Mouse (Mus musculus) forebrain, embryonic 16.5 days (tissue): ENCODE data around the gene Acvrl1. TPM values are rescaled to one million over a fixed set of nuclear protein-coding genes. Genes with fewer than 3 reads are reported as not detected.
A peak's percentile ranks its signal among the peaks of the same experiment; 100 is the strongest.

Experiments
- ATAC-seq: fragments of 200-750 bp; cut with Nextera tagmentation; 2 replicates; pipeline ENCODE4 v1.8.0; 2017; ENCODE audit warnings: mild to moderate bottlenecking, moderate library complexity
- H3K27ac ChIP-seq: fragments of 300-500 bp; sonication (generic); 2 replicates; pipeline ENCODE4 v1.5.1; 2014; ENCODE audit warnings: low read length, control low read depth
- H3K27me3 ChIP-seq: fragments of 300-500 bp; sonication (generic); replicated peaks from 2 replicates; pipeline ENCODE4 v1.6.1; 2014; ENCODE audit warnings: low read length; ENCODE audit not compliant: control insufficient read depth, insufficient read depth
- H3K36me3 ChIP-seq: fragments of 300-500 bp; sonication (generic); 2 replicates; pipeline ENCODE4 v1.6.1; 2014; ENCODE audit not compliant: control insufficient read depth, insufficient read depth
- H3K4me1 ChIP-seq: fragments of 300-500 bp; sonication (generic); replicated peaks from 2 replicates; pipeline ENCODE4 v1.6.1; 2014; ENCODE audit warnings: low read length; ENCODE audit not compliant: control insufficient read depth, insufficient read depth
- H3K4me2 ChIP-seq: fragments of 300-500 bp; sonication (generic); 2 replicates; pipeline ENCODE4 v1.6.1; 2014; ENCODE audit warnings: mild to moderate bottlenecking, low read length, control low read depth
- H3K4me3 ChIP-seq: fragments of 300-500 bp; sonication (generic); replicated peaks from 2 replicates; pipeline ENCODE4 v1.5.1; 2014; ENCODE audit warnings: mild to moderate bottlenecking, low read length, control low read depth
- H3K9ac ChIP-seq: fragments of 300-500 bp; sonication (generic); replicated peaks from 2 replicates; pipeline ENCODE4 v1.6.1; 2014; ENCODE audit warnings: low read depth, low read length, control low read depth
- H3K9me3 ChIP-seq: fragments of 300-500 bp; sonication (generic); 2 replicates; pipeline ENCODE4 v1.6.1; 2016; ENCODE audit warnings: low read length; ENCODE audit not compliant: control insufficient read depth
- WGBS: fragments of 180-500 bp; shearing (Covaris S2); extraction: QIAGEN DNeasy Blood & Tissue Kit; methylation state at CpG from one replicate; pipeline ENCODE4 v1.1.7; 2014; 5-methylcytosine and 5-hydroxymethylcytosine counted together
- polyA plus RNA-seq: library from polyadenylated mRNA; unstranded; fragments of >200 nt; fragmentation: Nextera tagmentation; extraction: Ambion mirVana; gene quantifications from 2 replicates; pipeline ENCODE4 v1.2.1, GENCODE M21; 2015

The Acvrl1 gene
- polyA plus RNA-seq, 1 experiment from 2014 or later: 8.0 TPM

- Histone ChIP-seq H3K27me3 (no peaks in the 10 kb centered on the region), H3K4me1 (peaks cover 18% of the 10 kb centered on the region; the same call in 1 of the 2 replicates), H3K27ac (0 out of 2 replicates have a peak overlapping the region, but pooled peaks have one; percentile 16), H3K9me3 (no peaks in the 10 kb centered on the region), H3K36me3 (no peaks in the 10 kb centered on the region), H3K4me3 (peak overlapping the region; percentile 23), H3K9ac (peak overlapping the region; percentile 36; the same call in 1 of the 2 replicates), H3K4me2 (peak overlapping the region; percentile 47)
- 8% methylated on average over 19 of the region's 19 CpGs for WGBS
- peak; percentile 97 for ATAC-seq
These were observed 17.2 kb downstream of the Acvrl1 start for GRCm38 (mm10) chr15:101145424-101146099.

GRCm38 (mm10) chr15:101146100-101146965 is 18.0 kb downstream of the Acvrl1 start:
- no peak for ATAC-seq
- Histone ChIP-seq H3K27ac (no peak overlapping the region), H3K9me3 (no peaks in the 10 kb centered on the region), H3K4me3 (no peak overlapping the region), H3K27me3 (no peaks in the 10 kb centered on the region), H3K4me1 (peaks cover 13% of the 10 kb centered on the region; the same call in 1 of the 2 replicates), H3K4me2 (no peak overlapping the region; the same call in 1 of the 2 replicates), H3K9ac (no peak overlapping the region), H3K36me3 (no peaks in the 10 kb centered on the region)
- 68% methylated on average over 15 of the region's 15 CpGs for WGBS

GRCm38 (mm10) chr15:101147115-101147909 is 19.0 kb downstream of the Acvrl1 start:
- ATAC-seq: no peak
- Histone ChIP-seq H3K9ac (no peak overlapping the region), H3K9me3 (no peaks in the 10 kb centered on the region), H3K27me3 (no peaks in the 10 kb centered on the region), H3K4me1 (peaks cover 13% of the 10 kb centered on the region; the same call in 1 of the 2 replicates), H3K27ac (no peak overlapping the region), H3K4me2 (no peak overlapping the region), H3K4me3 (no peak overlapping the region), H3K36me3 (no peaks in the 10 kb centered on the region)
- WGBS: 79% methylated on average over 16 of the region's 16 CpGs

GRCm38 (mm10) chr15:101147910-101148273 is 19.6 kb downstream of the Acvrl1 start:
- H3K27ac ChIP-seq: no peak overlapping the region
- no peak for ATAC-seq
- no peak overlapping the region for H3K9ac ChIP-seq
- H3K36me3 ChIP-seq: no peaks in the 10 kb centered on the region
- no peak overlapping the region for H3K4me2 ChIP-seq
- WGBS: 56% methylated on average over 6 of the region's 6 CpGs
- H3K4me3 ChIP-seq: no peak overlapping the region
- no peaks in the 10 kb centered on the region for H3K27me3 ChIP-seq
- peaks cover 13% of the 10 kb centered on the region; the same call in 1 of the 2 replicates for H3K4me1 ChIP-seq
- no peaks in the 10 kb centered on the region for H3K9me3 ChIP-seq

GRCm38 (mm10) chr15:101148604-101149003 is 20.3 kb downstream of the Acvrl1 start:
- H3K9me3 ChIP-seq: no peaks in the 10 kb centered on the region
- no peaks in the 10 kb centered on the region for H3K36me3 ChIP-seq
- no peak overlapping the region for H3K4me3 ChIP-seq
- peaks cover 9% of the 10 kb centered on the region; the same call in 1 of the 2 replicates for H3K4me1 ChIP-seq
- no peak overlapping the region for H3K4me2 ChIP-seq
- WGBS: 48% methylated on average over 6 of the region's 6 CpGs
- ATAC-seq: no peak
- H3K27me3 ChIP-seq: no peaks in the 10 kb centered on the region
- H3K9ac ChIP-seq: no peak overlapping the region
- H3K27ac ChIP-seq: no peak overlapping the region

- Histone ChIP-seq H3K27ac (no peak overlapping the region), H3K36me3 (no peaks in the 10 kb centered on the region), H3K4me1 (no peaks in the 10 kb centered on the region), H3K4me3 (no peak overlapping the region), H3K4me2 (no peak overlapping the region), H3K9me3 (peaks cover 1% of the 10 kb centered on the region), H3K9ac (no peak overlapping the region), H3K27me3 (no peaks in the 10 kb centered on the region)
- 74% methylated on average over 9 of the region's 9 CpGs for WGBS
- no peak for ATAC-seq
These were observed 23.3 kb downstream of the Acvrl1 start for GRCm38 (mm10) chr15:101151409-101152261.

- H3K36me3 ChIP-seq: no peaks in the 10 kb centered on the region
- H3K27ac ChIP-seq: no peak overlapping the region
- H3K27me3 ChIP-seq: no peaks in the 10 kb centered on the region
- WGBS: 84% methylated on average over 7 of the region's 7 CpGs
- H3K9me3 ChIP-seq: peaks cover 8% of the 10 kb centered on the region
- no peak overlapping the region for H3K9ac ChIP-seq
- no peak overlapping the region for H3K4me3 ChIP-seq
- ATAC-seq: no peak
- no peak overlapping the region for H3K4me2 ChIP-seq
- H3K4me1 ChIP-seq: peaks cover 4% of the 10 kb centered on the region
These were observed 26.6 kb downstream of the Acvrl1 start for GRCm38 (mm10) chr15:101154700-101155616.

GRCm38 (mm10) chr15:101160128-101160527 is 31.8 kb downstream of the Acvrl1 start:
- no peak overlapping the region for H3K4me3 ChIP-seq
- ATAC-seq: no peak; the same call in 1 of the 2 replicates
- H3K27ac ChIP-seq: peak overlapping the region; percentile 63
- 25% methylated on average over 1 of the region's 1 CpGs for WGBS
- no peaks in the 10 kb centered on the region for H3K27me3 ChIP-seq
- no peaks in the 10 kb centered on the region for H3K36me3 ChIP-seq
- no peak overlapping the region for H3K9ac ChIP-seq
- peaks cover 8% of the 10 kb centered on the region for H3K9me3 ChIP-seq
- H3K4me1 ChIP-seq: peaks cover 46% of the 10 kb centered on the region
- H3K4me2 ChIP-seq: peak overlapping the region; percentile 8; the same call in 1 of the 2 replicates
